ENCODE assay signal across 43 mouse cellular contexts in genomic region chr2:127301883-127302282, GRCm38 (mm10). TPM values are rescaled to one million over a fixed set of nuclear protein-coding genes. Genes with fewer than 3 reads are reported as not detected.
DNase-seq lines count a peak whose midpoint lies in the region; ATAC-seq lines count a peak whose summit lies in the region.
"Had no signal": no experiment of that assay in that cellular context is flagged by ENCODE, and none has a peak within 500 bp of the region (broad histone marks: within the 10 kb centered on the region; RNA-seq: fewer than 3 reads in every experiment).

No protein-coding gene starts in this region.

- H3K4me1 ChIP-seq in midbrain, embryonic 10.5 days = no peaks in the 10 kb centered on the region
- H3K4me1 ChIP-seq: embryonic facial prominence, embryonic 15.5 days; forebrain, embryonic 13.5 days; intestine, embryonic 15.5 days had no signal

- H3K27ac ChIP-seq in midbrain, embryonic 10.5 days (replicated peaks) = no peak overlapping the region
- H3K27ac ChIP-seq: embryonic facial prominence, embryonic 10.5 days; embryonic facial prominence, embryonic 15.5 days; forebrain, embryonic 13.5 days; intestine, embryonic 15.5 days; kidney, postnatal 0 days; limb, embryonic 13.5 days had no signal

- intact Hi-C loops in left cerebral cortex, postnatal 14 days (cut with DNase I) = no loop called here

- no peaks in the 10 kb centered on the region for H3K9me3 ChIP-seq in midbrain, embryonic 10.5 days (replicated peaks)
- H3K9me3 ChIP-seq: embryonic facial prominence, embryonic 10.5 days; embryonic facial prominence, embryonic 15.5 days; forebrain, embryonic 13.5 days; intestine, embryonic 15.5 days; limb, embryonic 13.5 days had no signal

- H3K4me3 ChIP-seq in midbrain, embryonic 10.5 days = no peak overlapping the region
- H3K4me3 ChIP-seq: embryonic facial prominence, embryonic 10.5 days; embryonic facial prominence, embryonic 15.5 days; forebrain, embryonic 13.5 days; intestine, embryonic 15.5 days; limb, embryonic 13.5 days; myocyte had no signal

- 95% methylated on average over 3 of the region's 3 CpGs for WGBS in midbrain, embryonic 10.5 days

- H3K27me3 ChIP-seq in midbrain, embryonic 10.5 days (ENCODE audit: low read depth, poor library complexity, severe bottlenecking) = no peaks in the 10 kb centered on the region
- H3K27me3 ChIP-seq: embryonic facial prominence, embryonic 15.5 days; forebrain, embryonic 13.5 days; intestine, embryonic 15.5 days; limb, embryonic 13.5 days had no signal

- ATAC-seq in granulocyte monocyte progenitor cell, adult 5-6 weeks (replicated peaks; ENCODE audit: poor library complexity, severe bottlenecking) = peak; percentile 77
- peak; percentile 28; the same call in 1 of the 2 replicates for ATAC-seq in megakaryocyte-erythroid progenitor cell, adult 5-6 weeks (replicated peaks; ENCODE audit: low FRiP score, low TSS enrichment, poor library complexity, severe bottlenecking)
- ATAC-seq: forebrain, embryonic 13.5 days; hindbrain, embryonic 16.5 days; intestine, embryonic 15.5 days; lung, postnatal 0 days; midbrain, embryonic 16.5 days had no signal

- DNase-seq in 416B (ENCODE audit: low read depth) = peak; percentile 68
- peak; percentile 7 for DNase-seq in CD4-positive, CD25-positive, alpha-beta regulatory T cell, adult 2 months (ENCODE audit: low read depth, low spot score)
- DNase-seq in midbrain, embryonic 10.5 days (ENCODE audit: low spot score) = no peak
- no peak for DNase-seq in left cerebral cortex, postnatal 14 days (ENCODE audit: low spot score in 2 of 2)
- DNase-seq in cerebellum, postnatal 25 days = no peak
- no peak for DNase-seq in left cerebral cortex, adult 8-10 months (ENCODE audit: low spot score in 2 of 2)
- DNase-seq: adrenal gland, adult 2 months; adrenal gland, postnatal 36 days; B cell, adult 2 months; cerebellum, adult 2 months; cerebellum, postnatal 14 days; gastrocnemius, postnatal 10 days; kidney, adult 2 months; lung, adult 18-20 months; lung, postnatal 4 days; retina, postnatal 1 day; right cerebral cortex, postnatal 14 days had no signal

- H3K36me3 ChIP-seq in midbrain, embryonic 10.5 days = peaks cover 52% of the 10 kb centered on the region

RNA-seq across cellular contexts. Expression of gene Stard7, which starts 31.9 kb away (rescaled TPM):
- total RNA-seq in granulocyte monocyte progenitor cell, adult 5-6 weeks (2014; fragmentation: Nextera tagmentation) = 69.6 and 84.0 TPM in 2 replicates
- 131 and 143 TPM in 2 replicates for total RNA-seq in granulocyte monocyte progenitor cell, adult 5-6 weeks (2017)
- 97.7 and 109 TPM in 2 replicates for total RNA-seq in megakaryocyte-erythroid progenitor cell, adult 5-6 weeks (2014; fragmentation: Nextera tagmentation)
- 130 and 141 TPM in 2 replicates for total RNA-seq in megakaryocyte-erythroid progenitor cell, adult 5-6 weeks (2017)
- polyA plus RNA-seq in midbrain, embryonic 10.5 days (2016; fragmentation: Nextera tagmentation; extraction: Ambion mirVana) = 81.9 and 86.0 TPM in 2 replicates
- 100 to 1,000 TPM; 156 to 174 TPM for total RNA-seq in left cerebral cortex, postnatal 14 days (2021)
- 100 to 1,000 TPM in 2 of 4 experiments, 10 to 100 TPM in 2; 92.3 to 106 (median 97.9) TPM for total RNA-seq in left cerebral cortex, adult 8-10 months (2022)

RNA-seq across cellular contexts. Expression of gene Dusp2, which starts 34.1 kb away (rescaled TPM):
- total RNA-seq in granulocyte monocyte progenitor cell, adult 5-6 weeks (2014; fragmentation: Nextera tagmentation) = 22.3 and 33.3 TPM in 2 replicates
- total RNA-seq in granulocyte monocyte progenitor cell, adult 5-6 weeks (2017) = 50.4 and 51.2 TPM in 2 replicates
- 18.4 and 29.2 TPM in 2 replicates for total RNA-seq in megakaryocyte-erythroid progenitor cell, adult 5-6 weeks (2014; fragmentation: Nextera tagmentation)
- 33.5 and 35.8 TPM in 2 replicates for total RNA-seq in megakaryocyte-erythroid progenitor cell, adult 5-6 weeks (2017)
- polyA plus RNA-seq in midbrain, embryonic 10.5 days (2016; fragmentation: Nextera tagmentation; extraction: Ambion mirVana) = 3.2 and 3.9 TPM in 2 replicates
- total RNA-seq in left cerebral cortex, postnatal 14 days (2021) = 1 to 10 TPM; 2.8 to 4.1 TPM
- 1 to 10 TPM; 2.4 to 3.3 (median 2.5) TPM for total RNA-seq in left cerebral cortex, adult 8-10 months (2022)

RNA-seq across cellular contexts. Expression of gene Astl, which starts 36.6 kb away (rescaled TPM):
- 0.60 TPM in 1 of 2 replicates, not detected in the other for total RNA-seq in granulocyte monocyte progenitor cell, adult 5-6 weeks (2014; fragmentation: Nextera tagmentation)
- total RNA-seq in granulocyte monocyte progenitor cell, adult 5-6 weeks (2017) = 0.04 and 0.21 TPM in 2 replicates
- 0.40 TPM in 1 of 2 replicates, not detected in the other for total RNA-seq in megakaryocyte-erythroid progenitor cell, adult 5-6 weeks (2014; fragmentation: Nextera tagmentation)
- not detected in 2 replicates for total RNA-seq in megakaryocyte-erythroid progenitor cell, adult 5-6 weeks (2017)
- not detected in 2 replicates for polyA plus RNA-seq in midbrain, embryonic 10.5 days (2016; fragmentation: Nextera tagmentation; extraction: Ambion mirVana)
- total RNA-seq in left cerebral cortex, postnatal 14 days (2021) = not detected
- total RNA-seq in left cerebral cortex, adult 8-10 months (2022) = not detected
- total RNA-seq: adrenal gland, adult 2 months; adrenal gland, postnatal 36 days; layer of hippocampus, postnatal 10 days; left cerebral cortex, adult 18-20 months; left cerebral cortex, postnatal 36 days had no signal
- polyA plus RNA-seq: adrenal gland, adult 2 months; cerebellum, adult 2 months; embryonic facial prominence, embryonic 15.5 days; forebrain, embryonic 13.5 days; gonadal fat pad, adult 2 months; heart, embryonic 11.5 days; heart, embryonic 16.5 days; hindbrain, embryonic 11.5 days; hindbrain, embryonic 16.5 days; intestine, embryonic 15.5 days; kidney, adult 2 months; kidney, postnatal 0 days; liver, embryonic 11.5 days; lung, postnatal 0 days; midbrain, embryonic 11.5 days; midbrain, embryonic 16.5 days; neural tube, embryonic 14.5 days; small intestine, adult 2 months; stomach, embryonic 14.5 days; testis, adult 2 months; urinary bladder, adult 2 months had no signal

RNA-seq across cellular contexts. Expression of gene Tmem127, which starts 54.2 kb away (rescaled TPM):
- total RNA-seq in granulocyte monocyte progenitor cell, adult 5-6 weeks (2014; fragmentation: Nextera tagmentation) = 12.8 and 18.8 TPM in 2 replicates
- 32.4 and 41.7 TPM in 2 replicates for total RNA-seq in granulocyte monocyte progenitor cell, adult 5-6 weeks (2017)
- 17.5 and 26.0 TPM in 2 replicates for total RNA-seq in megakaryocyte-erythroid progenitor cell, adult 5-6 weeks (2014; fragmentation: Nextera tagmentation)
- total RNA-seq in megakaryocyte-erythroid progenitor cell, adult 5-6 weeks (2017) = 38.7 and 39.5 TPM in 2 replicates
- polyA plus RNA-seq in midbrain, embryonic 10.5 days (2016; fragmentation: Nextera tagmentation; extraction: Ambion mirVana) = 25.6 and 30.1 TPM in 2 replicates
- total RNA-seq in left cerebral cortex, postnatal 14 days (2021) = 100 to 1,000 TPM in 1 of 2 experiments, 10 to 100 TPM in 1; 99.7 to 105 TPM
- 10 to 100 TPM; 71.7 to 82.1 (median 77.1) TPM for total RNA-seq in left cerebral cortex, adult 8-10 months (2022)

RNA-seq across cellular contexts. Expression of gene Ciao1, which starts 54.3 kb away (rescaled TPM):
- total RNA-seq in granulocyte monocyte progenitor cell, adult 5-6 weeks (2014; fragmentation: Nextera tagmentation) = 36.3 and 47.4 TPM in 2 replicates
- total RNA-seq in granulocyte monocyte progenitor cell, adult 5-6 weeks (2017) = 33.5 and 38.7 TPM in 2 replicates
- total RNA-seq in megakaryocyte-erythroid progenitor cell, adult 5-6 weeks (2014; fragmentation: Nextera tagmentation) = 39.4 and 40.1 TPM in 2 replicates
- total RNA-seq in megakaryocyte-erythroid progenitor cell, adult 5-6 weeks (2017) = 19.0 and 45.1 TPM in 2 replicates
- 46.3 and 56.2 TPM in 2 replicates for polyA plus RNA-seq in midbrain, embryonic 10.5 days (2016; fragmentation: Nextera tagmentation; extraction: Ambion mirVana)
- total RNA-seq in left cerebral cortex, postnatal 14 days (2021) = 10 to 100 TPM; 74.7 to 75.6 TPM
- total RNA-seq in left cerebral cortex, adult 8-10 months (2022) = 10 to 100 TPM; 75.5 to 84.2 (median 81.0) TPM

Comparison
In these comparisons a context has a peak if more than half of its experiments do, and no peak if none do; other contexts are left out.
1. DNase-seq: peak in 416B (single experiment) and CD4-positive, CD25-positive, alpha-beta regulatory T cell, adult 2 months (single experiment); none in midbrain, embryonic 10.5 days (single experiment), left cerebral cortex, postnatal 14 days (0 of 2), cerebellum, postnatal 25 days (0 of 2) and left cerebral cortex, adult 8-10 months (0 of 2).